Mouse (Mus musculus) lung, embryonic 16.5 days (tissue): ENCODE results near the gene Rabif. TPM values are rescaled to one million over a fixed set of nuclear protein-coding genes. Genes with fewer than 3 reads are reported as not detected.
"Not testable (repeated sequence)": the region's sequence is repeated elsewhere in the genome, so short reads cannot be mapped to it uniquely, and the experiment has no call there.

Experiments
- ATAC-seq: fragments of 200-750 bp; cut with Nextera tagmentation; 2 replicates; pipeline ENCODE4 v1.8.0; 2017; ENCODE audit warnings: low read depth, mild to moderate bottlenecking, moderate library complexity
- H3K27ac ChIP-seq: fragments of 300-500 bp; sonication (generic); 2 replicates; pipeline ENCODE4 v1.5.1; 2014; ENCODE audit warnings: mild to moderate bottlenecking, control low read depth, low read length
- H3K27me3 ChIP-seq: fragments of 300-500 bp; sonication (generic); 2 replicates; pipeline ENCODE4 v1.6.1; 2014; ENCODE audit warnings: low read depth, low read length, mixed read lengths; ENCODE audit not compliant: control insufficient read depth, insufficient read depth
- H3K36me3 ChIP-seq: fragments of 300-500 bp; sonication (generic); 2 replicates; pipeline ENCODE4 v1.6.1; 2014; ENCODE audit warnings: low read length; ENCODE audit not compliant: control insufficient read depth, insufficient read depth
- H3K4me1 ChIP-seq: fragments of 300-500 bp; sonication (generic); replicated peaks from 2 replicates; pipeline ENCODE4 v1.6.1; 2014; ENCODE audit warnings: low read length, mixed read lengths; ENCODE audit not compliant: control insufficient read depth, insufficient read depth
- H3K4me2 ChIP-seq: fragments of 300-500 bp; sonication (generic); 2 replicates; pipeline ENCODE4 v1.6.1; 2014; ENCODE audit warnings: low read depth, low read length, control low read depth
- H3K4me3 ChIP-seq: fragments of 300-500 bp; sonication (generic); 2 replicates; pipeline ENCODE4 v1.5.1; 2014; ENCODE audit warnings: mild to moderate bottlenecking, low read length, control low read depth
- H3K9ac ChIP-seq: fragments of 300-500 bp; sonication (generic); 2 replicates; pipeline ENCODE4 v1.6.1; 2014; ENCODE audit warnings: low read length, control low read depth
- H3K9me3 ChIP-seq: fragments of 300-500 bp; sonication (generic); 2 replicates; pipeline ENCODE4 v1.6.1; 2016; ENCODE audit warnings: low read length; ENCODE audit not compliant: control insufficient read depth
- WGBS: fragments of 180-500 bp; shearing (Covaris S2); extraction: QIAGEN DNeasy Blood & Tissue Kit; methylation state at CpG from one replicate; pipeline ENCODE4 v1.1.7; 2014; 5-methylcytosine and 5-hydroxymethylcytosine counted together
- polyA plus RNA-seq: library from polyadenylated mRNA; unstranded; fragments of >200 nt; fragmentation: Nextera tagmentation; extraction: Ambion mirVana; gene quantifications from 2 replicates; pipeline ENCODE4 v1.2.1, GENCODE M21; 2015

The Rabif gene
- polyA plus RNA-seq, 1 experiment from 2014 or later: 37.3 TPM

DNA sequence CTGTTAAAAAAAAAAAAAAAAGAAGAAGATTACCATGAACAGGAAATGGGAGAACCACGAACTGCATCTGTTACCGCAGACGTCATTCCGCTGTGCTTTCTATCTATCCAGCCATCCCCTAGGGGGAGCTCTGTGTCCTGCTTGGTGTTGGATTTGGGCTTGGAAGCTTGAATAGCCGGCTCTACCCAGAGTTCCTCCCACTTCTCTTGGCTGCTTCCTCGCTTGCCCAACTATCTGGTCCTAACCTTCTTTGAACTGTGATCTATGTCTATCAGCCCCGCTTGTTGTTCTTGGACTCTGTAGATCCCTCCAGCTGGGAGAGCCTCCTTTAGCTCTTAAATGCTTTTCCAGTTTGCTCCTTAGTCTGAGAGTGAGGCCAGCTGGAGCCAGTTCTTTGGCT is 24.2 kb downstream of the Rabif start:
- H3K4me2 ChIP-seq: no peak overlapping the region
- no peaks in the 10 kb centered on the region for H3K9me3 ChIP-seq
- H3K27me3 ChIP-seq: no peaks in the 10 kb centered on the region
- ATAC-seq: peak; percentile 90
- no peak overlapping the region for H3K9ac ChIP-seq
- peaks cover 18% of the 10 kb centered on the region for H3K4me1 ChIP-seq
- no peak overlapping the region for H3K4me3 ChIP-seq
- H3K27ac ChIP-seq: no peak overlapping the region
- H3K36me3 ChIP-seq: no peaks in the 10 kb centered on the region
- WGBS: 7% methylated on average over 7 of the region's 7 CpGs

DNA sequence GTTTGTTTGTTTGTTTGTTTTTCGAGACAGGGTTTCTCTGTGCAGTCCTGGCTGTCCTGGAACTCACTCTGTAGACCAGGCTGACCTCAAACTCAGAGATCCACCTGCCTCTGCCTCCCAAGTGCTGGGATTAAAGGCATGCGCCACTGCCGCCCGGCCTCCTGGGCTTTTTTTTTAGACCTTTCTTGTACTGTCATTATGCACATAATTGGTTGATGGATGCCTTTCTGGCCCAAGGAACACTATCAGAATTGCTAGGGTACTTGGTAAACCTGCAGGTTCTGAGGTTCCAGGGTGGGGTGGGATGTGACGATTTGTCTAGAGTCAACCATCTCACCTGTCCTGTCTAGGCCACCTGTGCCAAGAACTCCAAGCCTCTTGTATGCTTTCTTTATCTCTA is 24.8 kb downstream of the Rabif start:
- H3K36me3 ChIP-seq, ATAC-seq: not testable (repeated sequence)
- 93% methylated on average over 5 of the region's 5 CpGs for WGBS

DNA sequence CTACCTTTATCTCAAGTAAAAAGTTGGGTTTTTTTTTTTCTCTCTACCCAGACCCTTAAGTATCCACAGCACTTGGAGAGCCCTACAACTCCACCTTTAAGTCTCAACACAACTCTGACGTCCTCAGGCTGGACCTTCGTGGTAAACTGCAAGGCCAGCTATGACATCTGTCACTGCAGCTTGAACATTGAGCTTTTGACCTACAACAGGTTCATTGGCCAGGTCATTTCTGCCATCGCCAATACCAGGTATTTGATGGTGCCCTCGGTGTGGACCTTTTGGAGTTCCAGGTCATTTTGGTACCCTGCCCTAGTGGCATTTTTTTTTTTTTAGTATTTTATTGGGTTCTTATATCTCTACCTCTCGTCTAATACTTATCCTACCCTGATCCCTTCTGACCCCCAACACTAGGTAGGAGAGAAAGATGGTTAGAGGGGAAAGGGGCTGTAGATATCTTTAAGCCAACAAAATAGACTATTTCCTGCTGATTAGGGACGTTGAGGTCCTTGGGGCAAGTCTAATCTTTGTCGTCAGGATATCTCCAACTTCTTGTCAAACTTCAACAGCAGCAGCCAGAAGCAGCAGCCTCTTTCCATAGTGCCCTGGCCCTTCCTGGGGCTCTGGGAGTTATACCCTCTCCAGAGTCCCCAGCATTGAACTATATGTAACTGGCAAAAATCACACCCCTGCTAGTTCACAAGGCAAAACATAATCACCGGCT is 25.7 kb downstream of the Rabif start:
- no peaks in the 10 kb centered on the region for H3K27me3 ChIP-seq

More for the DNA sequence above, 24.8 kb downstream of the Rabif start:
- not testable (repeated sequence) for H3K27ac ChIP-seq, H3K4me3 ChIP-seq, H3K27me3 ChIP-seq, H3K9ac ChIP-seq, H3K9me3 ChIP-seq, H3K4me2 ChIP-seq
- H3K4me1 ChIP-seq: peaks cover 15% of the 10 kb centered on the region

DNA sequence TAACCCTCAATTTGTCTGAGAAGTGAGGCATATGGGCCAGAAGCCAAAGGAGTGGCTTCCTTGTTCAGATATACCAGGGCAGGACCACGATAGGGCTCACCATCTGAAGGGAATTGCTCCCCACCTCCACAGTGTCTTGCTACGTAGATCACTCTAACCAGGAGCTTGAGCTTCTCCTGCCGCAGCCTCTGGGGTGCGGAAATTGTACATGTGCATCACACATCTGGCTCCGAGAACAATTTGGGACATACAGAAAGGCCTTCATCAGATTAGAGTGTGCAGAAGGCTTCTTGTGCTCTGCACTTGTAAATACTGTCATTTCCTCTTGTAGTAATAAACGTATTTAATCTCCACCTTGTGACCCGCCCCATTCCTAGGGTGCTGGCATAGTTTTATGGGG is 26.7 kb downstream of the Rabif start:
- ATAC-seq: no peak
- no peak overlapping the region for H3K4me2 ChIP-seq
- 71% methylated on average over 7 of the region's 7 CpGs for WGBS
- H3K36me3 ChIP-seq: no peaks in the 10 kb centered on the region
- no peaks in the 10 kb centered on the region for H3K27me3 ChIP-seq
- H3K4me1 ChIP-seq: peaks cover 7% of the 10 kb centered on the region
- H3K27ac ChIP-seq: no peak overlapping the region
- no peak overlapping the region for H3K4me3 ChIP-seq
- H3K9ac ChIP-seq: no peak overlapping the region
- H3K9me3 ChIP-seq: no peaks in the 10 kb centered on the region

More for the DNA sequence above, 25.7 kb downstream of the Rabif start:
- no peak overlapping the region for H3K27ac ChIP-seq
- H3K4me1 ChIP-seq: peaks cover 12% of the 10 kb centered on the region
- H3K9ac ChIP-seq: no peak overlapping the region
- no peaks in the 10 kb centered on the region for H3K36me3 ChIP-seq
- no peak for ATAC-seq
- 70% methylated on average over 8 of the region's 8 CpGs for WGBS
- no peak overlapping the region for H3K4me3 ChIP-seq
- H3K9me3 ChIP-seq: no peaks in the 10 kb centered on the region
- no peak overlapping the region for H3K4me2 ChIP-seq

DNA sequence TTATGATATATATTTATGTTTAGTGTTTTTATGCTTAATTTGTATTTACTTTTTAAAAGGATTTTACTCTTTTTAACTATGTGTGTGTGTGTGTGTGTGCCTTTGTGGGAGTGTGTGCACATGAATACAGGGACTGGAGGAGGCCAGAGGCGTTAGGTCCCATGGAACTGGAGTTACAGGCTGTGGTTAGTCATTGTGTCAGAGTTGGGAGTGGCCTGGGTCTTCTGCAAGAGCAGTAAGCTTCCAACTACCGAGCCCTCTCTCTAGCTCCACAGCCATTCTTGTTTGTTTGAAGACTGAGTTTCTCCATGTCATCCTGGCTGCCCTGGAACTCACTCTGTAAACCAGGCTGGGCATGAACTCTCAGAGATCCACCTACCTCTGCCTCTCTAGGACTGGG is 27.9 kb downstream of the Rabif start:
- Histone ChIP-seq H3K9me3 (no peaks in the 10 kb centered on the region), H3K4me1 (no peaks in the 10 kb centered on the region; the same call in 1 of the 2 replicates), H3K27ac (no peak overlapping the region), H3K27me3 (no peaks in the 10 kb centered on the region), H3K4me2 (no peak overlapping the region), H3K36me3 (no peaks in the 10 kb centered on the region), H3K4me3 (no peak overlapping the region), H3K9ac (no peak overlapping the region)
- WGBS: 26% methylated on average over 2 of the region's 2 CpGs
- no peak for ATAC-seq

DNA sequence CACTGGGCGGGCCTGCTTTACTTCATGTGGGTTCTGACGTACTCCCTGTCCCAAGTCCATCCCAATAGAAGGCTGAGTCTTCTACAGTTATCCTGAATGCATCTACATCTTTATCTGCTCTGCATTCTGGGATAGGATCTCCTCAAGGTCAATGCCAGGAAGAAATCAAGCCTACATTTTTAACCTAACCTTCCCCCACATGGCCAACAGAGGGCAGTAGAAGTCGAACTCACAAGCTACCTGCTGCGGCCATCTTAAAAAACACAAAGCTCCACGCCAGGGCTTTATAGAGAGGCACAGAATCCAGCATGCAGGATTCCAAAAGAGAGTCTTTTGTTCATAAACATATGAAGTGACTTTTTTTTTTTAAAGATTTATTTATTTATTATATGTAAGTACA is 30.0 kb downstream of the Rabif start:
- Histone ChIP-seq H3K4me2 (no peak overlapping the region), H3K9ac (no peak overlapping the region), H3K36me3 (no peaks in the 10 kb centered on the region), H3K27me3 (no peaks in the 10 kb centered on the region), H3K4me1 (no peaks in the 10 kb centered on the region), H3K4me3 (no peak overlapping the region), H3K9me3 (no peaks in the 10 kb centered on the region), H3K27ac (no peak overlapping the region)
- no peak for ATAC-seq
- WGBS: 69% methylated on average over 5 of the region's 5 CpGs

DNA sequence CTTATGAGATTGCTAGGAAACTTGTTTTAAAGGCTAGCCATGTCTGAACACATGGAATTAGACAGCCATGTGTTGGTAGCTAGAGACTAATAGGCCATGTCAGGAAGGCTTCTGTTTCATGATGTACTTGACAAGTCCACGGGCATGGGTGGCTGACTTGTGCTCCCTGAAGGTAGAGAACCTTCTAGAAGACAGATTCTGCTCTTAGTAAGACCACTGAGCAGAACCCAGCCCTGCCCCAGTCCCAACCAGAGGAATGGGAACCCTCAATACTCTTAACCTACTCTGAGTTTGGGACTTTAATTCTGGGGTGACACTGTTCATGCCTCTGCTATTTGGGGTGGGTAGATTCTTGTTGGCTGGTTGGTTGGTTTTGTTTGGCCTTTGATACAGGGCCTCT is 30.6 kb downstream of the Rabif start:
- no peak for ATAC-seq
- H3K9me3 ChIP-seq: no peaks in the 10 kb centered on the region
- no peaks in the 10 kb centered on the region for H3K27me3 ChIP-seq
- no peak overlapping the region for H3K4me2 ChIP-seq
- no peak overlapping the region for H3K27ac ChIP-seq
- no peak overlapping the region for H3K9ac ChIP-seq
- no peak overlapping the region for H3K4me3 ChIP-seq
- H3K4me1 ChIP-seq: no peaks in the 10 kb centered on the region
- no peaks in the 10 kb centered on the region for H3K36me3 ChIP-seq
- 78% methylated on average over 1 of the region's 1 CpGs for WGBS

DNA sequence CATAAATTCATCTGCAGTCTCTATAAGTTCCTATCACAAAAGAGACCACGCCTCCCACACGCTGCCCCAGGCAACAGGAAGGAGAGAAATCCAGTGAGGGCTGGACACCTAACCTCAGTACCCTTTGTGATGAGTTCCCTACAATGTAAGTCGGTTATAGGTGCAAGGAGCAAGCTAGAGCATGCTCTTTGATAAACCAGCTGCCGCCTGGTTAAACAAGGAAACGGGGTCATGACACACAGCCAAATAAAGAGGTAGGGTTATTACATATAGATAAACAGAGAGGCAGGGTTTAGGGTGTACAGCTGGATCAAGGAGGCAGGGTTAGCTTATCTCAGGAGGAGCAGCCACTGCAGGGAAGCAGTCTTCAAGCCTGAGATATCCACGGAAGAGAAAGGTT is 32.3 kb downstream of the Rabif start:
- WGBS: 50% methylated on average over 6 of the region's 6 CpGs
- H3K4me3 ChIP-seq: no peak overlapping the region
- H3K4me2 ChIP-seq: no peak overlapping the region
- H3K27me3 ChIP-seq: no peaks in the 10 kb centered on the region
- H3K27ac ChIP-seq: no peak overlapping the region
- H3K9me3 ChIP-seq: no peaks in the 10 kb centered on the region
- no peaks in the 10 kb centered on the region for H3K36me3 ChIP-seq
- no peaks in the 10 kb centered on the region for H3K4me1 ChIP-seq
- ATAC-seq: no peak
- no peak overlapping the region for H3K9ac ChIP-seq

DNA sequence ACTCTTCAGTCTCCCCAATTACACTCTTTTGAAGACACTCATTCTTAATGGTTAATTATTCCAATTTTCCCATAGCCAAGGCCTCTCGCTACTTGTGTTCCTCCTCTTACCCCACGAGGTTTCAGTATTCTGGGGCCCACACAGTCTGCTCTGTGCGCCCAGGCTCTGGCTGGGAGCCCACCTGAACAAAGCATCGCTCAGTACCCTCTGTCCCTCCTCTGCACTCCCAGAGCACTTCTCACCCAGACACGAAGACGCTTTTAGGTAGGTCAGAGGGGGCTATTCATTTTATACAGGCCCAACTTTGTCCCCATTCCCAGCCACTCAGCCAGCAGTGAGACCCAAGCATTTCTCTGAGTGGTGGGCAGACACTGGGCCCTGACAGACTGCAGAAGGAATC is 36.2 kb downstream of the Rabif start:
- Histone ChIP-seq H3K9me3 (no peaks in the 10 kb centered on the region), H3K9ac (no peak overlapping the region), H3K27ac (no peak overlapping the region), H3K27me3 (no peaks in the 10 kb centered on the region), H3K4me1 (no peaks in the 10 kb centered on the region), H3K4me3 (no peak overlapping the region), H3K4me2 (no peak overlapping the region), H3K36me3 (no peaks in the 10 kb centered on the region)
- no peak for ATAC-seq
- WGBS: 72% methylated on average over 6 of the region's 6 CpGs

DNA sequence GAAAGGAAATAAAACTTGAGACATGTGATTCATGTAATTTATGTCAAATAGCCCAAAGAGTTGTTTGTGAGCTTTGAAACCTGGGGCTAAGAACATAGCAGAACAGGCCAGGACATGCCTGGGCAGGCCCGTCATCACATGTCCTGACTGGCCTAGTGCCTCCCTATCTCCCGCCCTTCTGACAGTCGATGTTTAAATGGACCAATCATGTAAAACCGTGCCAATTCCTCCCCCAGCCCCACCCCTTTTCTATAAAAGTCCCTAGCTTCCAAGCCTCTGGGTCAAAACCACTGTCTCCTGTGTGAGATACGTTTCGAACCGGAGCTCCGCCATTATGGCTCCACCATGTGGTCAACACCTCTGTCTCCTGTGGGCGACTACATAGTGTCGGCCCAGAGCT is 39.3 kb downstream of the Rabif start:
- H3K4me2 ChIP-seq, H3K36me3 ChIP-seq, ATAC-seq, H3K27ac ChIP-seq, H3K4me1 ChIP-seq, H3K27me3 ChIP-seq, H3K9ac ChIP-seq, H3K9me3 ChIP-seq, H3K4me3 ChIP-seq: not testable (repeated sequence)
- WGBS: 90% methylated on average over 10 of the region's 10 CpGs
